In the genomic region with DNA sequence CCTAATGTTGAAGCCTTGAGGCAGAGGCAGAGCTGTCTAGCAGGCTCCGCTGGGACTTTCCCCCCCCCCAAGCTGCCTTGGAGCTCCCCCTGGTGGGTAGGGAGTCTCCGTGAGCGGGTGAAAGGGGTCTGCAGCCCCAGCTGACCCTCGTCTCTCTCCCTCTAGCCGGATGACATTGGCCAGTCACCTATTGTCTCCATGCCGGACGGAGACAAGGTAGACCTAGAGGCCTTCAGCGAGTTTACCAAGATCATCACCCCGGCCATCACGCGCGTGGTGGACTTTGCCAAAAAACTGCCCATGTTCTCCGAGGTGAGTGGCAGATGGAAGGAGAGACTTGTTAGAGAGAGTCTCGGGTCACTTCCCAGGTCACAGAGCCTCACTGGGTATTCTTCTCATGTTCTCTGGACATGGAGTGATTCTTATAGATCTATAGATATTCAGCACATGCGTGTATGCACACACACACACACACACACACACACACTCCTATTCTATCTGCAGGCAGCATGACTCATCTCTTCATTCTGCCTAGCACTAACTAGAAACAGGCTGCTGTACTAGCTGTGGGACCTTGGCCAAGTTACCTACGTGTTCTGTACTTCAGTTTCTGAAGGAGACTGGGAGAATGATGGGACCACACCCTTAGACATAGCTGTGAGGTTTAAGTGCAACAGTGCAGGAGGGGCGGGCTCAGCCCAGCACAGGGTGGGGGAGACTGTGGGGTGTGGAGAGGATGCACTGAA, we compare ENCODE assay signal across 8 mouse cellular contexts. TPM values are rescaled to one million over a fixed set of nuclear protein-coding genes. Genes with fewer than 3 reads are reported as not detected.
DNase-seq lines count a peak whose midpoint lies in the region; ATAC-seq and TF ChIP-seq lines count a peak whose summit lies in the region.

No protein-coding gene starts in this region.

- 50% methylated on average over 17 of the region's 17 CpGs for WGBS in heart, adult 2 months
- WGBS in heart, embryonic 11.5 days (ENCODE audit: insufficient replicate concordance): 63% methylated on average over 17 of the region's 17 CpGs
- WGBS in intestine, embryonic 16.5 days: 60% methylated on average over 17 of the region's 17 CpGs

- H3K4me1 ChIP-seq in heart, adult 2 months (ENCODE audit: control insufficient read depth, insufficient read depth, low read length): peaks cover 6% of the 10 kb centered on the region
- H3K4me1 ChIP-seq in heart, embryonic 11.5 days (ENCODE audit: control insufficient read depth, insufficient read depth, low read length): peaks cover 32% of the 10 kb centered on the region
- H3K4me1 ChIP-seq in intestine, embryonic 16.5 days (ENCODE audit: control insufficient read depth, insufficient read depth, low read length): peaks cover 28% of the 10 kb centered on the region

- peak; percentile 68 for TF ChIP-seq CTCF in heart, adult 2 months (IDR thresholded peaks at IDR 0.05)

- H3K9me3 ChIP-seq in heart, embryonic 11.5 days (replicated peaks; ENCODE audit: control insufficient read depth, low read length): no peaks in the 10 kb centered on the region
- H3K9me3 ChIP-seq in intestine, embryonic 16.5 days (ENCODE audit: control insufficient read depth, low read length): no peaks in the 10 kb centered on the region

- H3K79me2 ChIP-seq in heart, adult 2 months (replicated peaks; ENCODE audit: control insufficient read depth, insufficient read depth, low read length): no peaks in the 10 kb centered on the region

- H3K27ac ChIP-seq in heart, adult 2 months: peak overlapping the region; percentile 38
- no peak overlapping the region for H3K27ac ChIP-seq in heart, embryonic 11.5 days (ENCODE audit: low read depth, low read length)
- peak overlapping the region; percentile 31; the same call in 1 of the 2 replicates for H3K27ac ChIP-seq in intestine, embryonic 16.5 days (ENCODE audit: low read length)

- H3K27me3 ChIP-seq in heart, adult 2 months (ENCODE audit: control insufficient read depth, insufficient read depth, low read length): no peaks in the 10 kb centered on the region
- H3K27me3 ChIP-seq in heart, embryonic 11.5 days (ENCODE audit: control insufficient read depth, insufficient read depth, low read length): no peaks in the 10 kb centered on the region
- H3K27me3 ChIP-seq in intestine, embryonic 16.5 days (replicated peaks; ENCODE audit: control insufficient read depth, insufficient read depth, low read length): no peaks in the 10 kb centered on the region

- peaks cover 5% of the 10 kb centered on the region for H3K36me3 ChIP-seq in heart, adult 2 months (ENCODE audit: control insufficient read depth, insufficient read depth, low read length)
- peaks cover 36% of the 10 kb centered on the region for H3K36me3 ChIP-seq in heart, embryonic 11.5 days (ENCODE audit: control insufficient read depth, insufficient read depth, low read length)
- H3K36me3 ChIP-seq in intestine, embryonic 16.5 days (ENCODE audit: control insufficient read depth, insufficient read depth, low read length): peaks cover 15% of the 10 kb centered on the region

- H3K4me2 ChIP-seq in heart, embryonic 11.5 days: no peak overlapping the region
- no peak overlapping the region for H3K4me2 ChIP-seq in intestine, embryonic 16.5 days (ENCODE audit: low read depth, low read length)

- peak; percentile 24 to 50 for DNase-seq in heart, adult 2 months
- DNase-seq in 3T3-L1 (ENCODE audit: low read depth, low spot score) (peak; percentile 98), MN1 (ENCODE audit: low spot score) (peak; percentile 84)
- peak; percentile 69 to 74 for DNase-seq in lung, postnatal 4 days
- DNase-seq in thymus, postnatal 10 days (ENCODE audit: low spot score in 2 of 2): no peak

- TF ChIP-seq EP300 in heart, adult 2 months (IDR thresholded peaks at IDR 0.05; ENCODE audit: insufficient read depth, low read depth, low read length): no peak

- intact Hi-C loops in heart, adult 2 months (cut with DNase I): no loop called here

- H3K9ac ChIP-seq in heart, adult 2 months (ENCODE audit: low read depth, low read length): no peak overlapping the region
- no peak overlapping the region for H3K9ac ChIP-seq in heart, embryonic 11.5 days (ENCODE audit: low read depth, low read length)
- H3K9ac ChIP-seq in intestine, embryonic 16.5 days (ENCODE audit: low read depth, low read length): no peak overlapping the region

- ATAC-seq in heart, embryonic 11.5 days (replicated peaks; ENCODE audit: insufficient number of reproducible peaks, low FRiP score, low TSS enrichment): no peak
- ATAC-seq in intestine, embryonic 16.5 days: peak; percentile 54
- no peak for ATAC-seq in inflammation-experienced regulatory T-cells, adult 6 months

- H3K4me3 ChIP-seq in heart, adult 2 months: no peak overlapping the region
- H3K4me3 ChIP-seq in heart, embryonic 11.5 days (ENCODE audit: low read depth, low read length): no peak overlapping the region
- no peak overlapping the region for H3K4me3 ChIP-seq in intestine, embryonic 16.5 days (ENCODE audit: low read length)

- TF ChIP-seq POLR2A in heart, adult 2 months (IDR thresholded peaks at IDR 0.05; ENCODE audit: insufficient read depth, low read depth, low read length): no peak

RNA-seq across cellular contexts. Expression of gene Nr1d1, which starts 12.2 kb away (rescaled TPM):
- total RNA-seq in heart, adult 2 months (2021): 100 to 1,000 TPM in 1 of 2 experiments, 10 to 100 TPM in 1; 35.5 to 111 TPM
- 190 and 208 TPM in 2 replicates for polyA plus RNA-seq in heart, adult 2 months (2012; rRNA removed)
- 5.6 and 6.4 TPM in 2 replicates for polyA plus RNA-seq in heart, embryonic 11.5 days (2014; fragmentation: Nextera tagmentation; extraction: Ambion mirVana)
- polyA plus RNA-seq in intestine, embryonic 16.5 days (2015; fragmentation: Nextera tagmentation; extraction: Ambion mirVana): 2.3 and 2.7 TPM in 2 replicates
- 1 to 10 TPM; 6.5 to 8.4 (median 7.3) TPM for polyA plus RNA-seq in inflammation-experienced regulatory T-cells, adult 6 months (2017; shearing (Covaris generic))

RNA-seq across cellular contexts. Expression of gene Thra, which starts 22.5 kb away (rescaled TPM):
- 100 to 1,000 TPM; 103 to 105 TPM for total RNA-seq in heart, adult 2 months (2021)
- 89.4 and 104 TPM in 2 replicates for polyA plus RNA-seq in heart, adult 2 months (2012; rRNA removed)
- polyA plus RNA-seq in heart, embryonic 11.5 days (2014; fragmentation: Nextera tagmentation; extraction: Ambion mirVana): 32.2 and 35.7 TPM in 2 replicates
- polyA plus RNA-seq in intestine, embryonic 16.5 days (2015; fragmentation: Nextera tagmentation; extraction: Ambion mirVana): 41.5 and 42.0 TPM in 2 replicates
- 1 to 10 TPM; 1.3 to 6.3 (median 5.2) TPM for polyA plus RNA-seq in inflammation-experienced regulatory T-cells, adult 6 months (2017; shearing (Covaris generic))

RNA-seq across cellular contexts. Expression of gene Msl1, which starts 32.4 kb away (rescaled TPM):
- 10 to 100 TPM; 68.9 to 75.3 TPM for total RNA-seq in heart, adult 2 months (2021)
- polyA plus RNA-seq in heart, adult 2 months (2012; rRNA removed): 21.9 and 44.4 TPM in 2 replicates
- 15.9 and 17.1 TPM in 2 replicates for polyA plus RNA-seq in heart, embryonic 11.5 days (2014; fragmentation: Nextera tagmentation; extraction: Ambion mirVana)
- 13.5 and 14.5 TPM in 2 replicates for polyA plus RNA-seq in intestine, embryonic 16.5 days (2015; fragmentation: Nextera tagmentation; extraction: Ambion mirVana)
- 10 to 100 TPM; 16.7 to 26.3 (median 20.4) TPM for polyA plus RNA-seq in inflammation-experienced regulatory T-cells, adult 6 months (2017; shearing (Covaris generic))

RNA-seq across cellular contexts. Expression of gene Med24, which starts 33.7 kb away (rescaled TPM):
- 10 to 100 TPM; 41.6 to 48.1 TPM for total RNA-seq in heart, adult 2 months (2021)
- polyA plus RNA-seq in heart, adult 2 months (2012; rRNA removed): 54.5 and 65.2 TPM in 2 replicates
- polyA plus RNA-seq in heart, embryonic 11.5 days (2014; fragmentation: Nextera tagmentation; extraction: Ambion mirVana): 31.6 and 42.1 TPM in 2 replicates
- polyA plus RNA-seq in intestine, embryonic 16.5 days (2015; fragmentation: Nextera tagmentation; extraction: Ambion mirVana): 36.8 and 38.5 TPM in 2 replicates
- polyA plus RNA-seq in inflammation-experienced regulatory T-cells, adult 6 months (2017; shearing (Covaris generic)): 10 to 100 TPM; 23.8 to 32.5 (median 28.3) TPM

RNA-seq across cellular contexts. Expression of gene Casc3, which starts 41.8 kb away (rescaled TPM):
- total RNA-seq in heart, adult 2 months (2021): 10 to 100 TPM; 18.7 to 20.7 TPM
- 17.5 and 25.2 TPM in 2 replicates for polyA plus RNA-seq in heart, adult 2 months (2012; rRNA removed)
- polyA plus RNA-seq in heart, embryonic 11.5 days (2014; fragmentation: Nextera tagmentation; extraction: Ambion mirVana): 22.2 and 28.5 TPM in 2 replicates
- 23.1 and 24.3 TPM in 2 replicates for polyA plus RNA-seq in intestine, embryonic 16.5 days (2015; fragmentation: Nextera tagmentation; extraction: Ambion mirVana)
- 10 to 100 TPM in 2 of 3 experiments, 1 to 10 TPM in 1; 8.7 to 14.8 (median 11.6) TPM for polyA plus RNA-seq in inflammation-experienced regulatory T-cells, adult 6 months (2017; shearing (Covaris generic))

Comparison
In these comparisons a context has a peak if more than half of its experiments do, and no peak if none do; other contexts are left out.
1. RNA of gene Nr1d1, which starts 12.2 kb away (polyA plus RNA-seq): 190 to 208 TPM in heart, adult 2 months; 6.5 to 8.4 TPM in inflammation-experienced regulatory T-cells, adult 6 months, 5.6 to 6.4 TPM in heart, embryonic 11.5 days and 2.3 to 2.7 TPM in intestine, embryonic 16.5 days; every median in the first group is over 10 times any median in the second.
2. DNase-seq: peak in heart, adult 2 months (2 of 2), 3T3-L1 (single experiment), MN1 (single experiment) and lung, postnatal 4 days (2 of 2); none in thymus, postnatal 10 days (0 of 2).